Mouse (Mus musculus) heart, adult 18-20 months (tissue): ENCODE measurements around the gene Lamc3. TPM values are rescaled to one million over a fixed set of nuclear protein-coding genes. Genes with fewer than 3 reads are reported as not detected.
"Not testable (repeated sequence)": the region's sequence is repeated elsewhere in the genome, so short reads cannot be mapped to it uniquely, and the experiment has no call there.

Experiments
- DNase-seq, 2 experiments: peaks; one replicate each; pipeline ENCODE4 v3.0.0; 2021 to 2022; ENCODE audit warnings: mixed read lengths in 1 of 2
- total RNA-seq, 2 experiments: library from RNA; stranded (reverse); gene quantifications; 2 replicates each; pipeline ENCODE4 v1.2.3; 2021

Gene Lamc3
- total RNA-seq, 2 experiments from 2014 or later = 0.67 to 0.75 TPM

DNA sequence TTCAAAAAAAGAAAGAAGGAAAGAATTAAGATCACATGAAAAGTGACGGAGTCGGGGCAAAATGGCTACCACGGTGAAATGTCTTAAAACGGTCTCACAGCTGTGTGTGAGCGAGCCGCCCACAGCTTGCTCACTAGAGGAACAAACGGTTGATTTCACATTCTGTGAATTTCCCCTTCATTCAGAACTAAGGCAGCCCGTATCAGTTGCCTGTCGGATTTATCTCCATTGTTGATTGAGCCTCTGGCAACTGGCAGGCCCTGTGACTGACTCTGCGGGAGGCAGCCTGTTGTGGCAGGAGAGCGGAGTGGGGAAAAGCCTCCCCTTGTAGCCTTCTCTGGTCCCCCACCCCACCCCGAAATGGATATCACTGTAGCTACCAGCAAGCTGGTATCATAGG, 10.6 kb upstream of the Lamc3 start:
- DNase-seq = no peak

DNA sequence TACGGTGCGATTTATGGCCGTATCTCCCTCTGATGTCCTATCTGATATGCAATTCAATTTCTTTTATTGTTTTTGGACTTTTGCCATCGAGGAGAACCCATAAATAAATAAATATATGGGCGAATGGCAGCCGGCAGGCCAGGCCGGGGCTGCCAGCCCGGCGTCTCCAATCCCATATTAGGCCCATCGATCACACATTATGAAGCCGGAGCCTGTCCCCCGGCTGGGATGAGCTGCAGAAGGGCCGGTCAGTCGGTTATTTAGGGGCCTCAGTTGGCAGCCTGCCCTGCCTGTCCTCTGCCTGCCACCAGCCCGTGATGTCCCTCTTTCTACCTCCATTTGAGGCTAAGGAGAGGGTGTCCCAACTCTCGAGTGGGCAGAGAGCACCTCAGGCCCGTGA, 8.5 kb upstream of the Lamc3 start:
- DNase-seq = no peak

DNA sequence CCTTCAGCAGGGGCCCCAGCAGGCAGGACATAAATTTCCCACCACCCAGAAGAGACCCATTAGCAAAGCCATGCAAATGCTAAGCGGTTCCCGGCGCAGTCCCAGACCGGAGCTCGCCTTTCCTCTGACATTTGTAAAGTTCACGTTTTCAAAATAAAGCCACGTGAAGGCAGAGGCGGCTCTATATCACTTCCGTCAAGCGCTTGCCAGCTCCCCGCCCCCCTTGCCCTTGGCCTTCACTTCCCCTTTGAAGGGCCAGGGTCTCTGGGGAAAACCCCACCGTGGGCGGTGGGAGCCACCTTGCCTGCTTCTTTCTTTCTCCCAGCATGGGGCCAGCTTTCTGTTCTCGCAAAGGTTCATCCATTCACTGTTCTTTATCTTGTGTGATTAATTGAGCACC, 6.2 kb upstream of the Lamc3 start:
- DNase-seq = no peak

DNA sequence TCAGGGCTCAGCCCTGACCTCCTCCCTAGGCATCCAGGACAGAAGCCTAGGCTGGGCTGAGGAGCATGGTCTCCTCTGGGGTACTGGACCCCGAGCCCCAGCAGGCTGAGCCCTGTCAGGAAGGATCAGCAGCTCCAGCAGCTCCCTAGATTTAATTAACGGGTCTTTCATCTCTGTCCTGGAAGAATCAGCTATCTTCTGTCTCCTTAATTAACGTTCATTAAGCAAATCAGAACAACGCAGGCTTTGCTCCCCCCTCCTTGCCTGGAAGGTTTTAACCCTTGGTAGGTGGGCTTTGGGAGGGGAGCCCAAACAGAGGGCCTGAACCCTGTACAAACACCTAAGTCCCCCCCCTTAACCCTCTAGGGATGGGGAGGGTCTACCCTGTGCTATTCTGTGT, 4.0 kb upstream of the Lamc3 start:
- DNase-seq = no peak

DNA sequence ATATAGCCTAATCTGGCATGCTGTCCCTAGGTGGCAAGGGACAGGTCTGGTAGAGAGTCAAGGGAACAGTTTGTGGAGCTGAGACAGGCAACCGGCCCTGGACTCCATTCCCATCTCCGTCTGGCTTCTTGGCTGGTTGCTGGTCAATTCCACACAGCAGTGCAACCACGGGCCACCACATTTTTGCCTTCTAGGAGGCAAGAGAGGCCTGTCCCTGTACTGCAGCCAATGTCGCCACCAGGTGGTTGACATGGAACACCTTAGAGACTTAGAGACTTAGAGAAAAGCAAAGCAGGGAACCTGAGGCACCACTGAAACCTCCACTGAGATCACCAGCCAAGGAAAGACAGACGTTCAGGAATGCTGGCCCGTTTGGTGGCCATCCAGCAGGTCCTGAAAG, 2.3 kb upstream of the Lamc3 start:
- peak in 1 of 2 experiments; percentile 15 for DNase-seq

DNA sequence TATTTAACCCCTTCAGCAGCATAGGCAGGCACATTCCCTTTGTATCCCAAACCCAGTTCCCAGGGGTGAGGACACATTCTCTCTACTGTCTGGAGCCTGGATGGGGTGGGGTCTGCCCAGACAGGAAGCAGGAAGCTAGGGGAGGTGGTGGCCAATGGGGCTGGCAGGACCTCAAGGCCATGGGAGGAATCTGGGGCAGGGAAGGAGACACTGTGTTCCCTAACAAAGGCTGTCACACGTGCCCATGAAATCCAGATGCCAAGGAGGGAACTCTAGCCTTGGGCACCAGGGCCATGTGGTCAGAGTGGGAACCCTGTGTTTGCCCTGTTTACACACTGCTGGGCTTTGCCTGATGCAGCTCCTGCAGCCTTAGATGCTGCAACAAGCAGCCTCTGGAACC, 1.8 kb downstream of the Lamc3 start:
- DNase-seq = no peak

DNA sequence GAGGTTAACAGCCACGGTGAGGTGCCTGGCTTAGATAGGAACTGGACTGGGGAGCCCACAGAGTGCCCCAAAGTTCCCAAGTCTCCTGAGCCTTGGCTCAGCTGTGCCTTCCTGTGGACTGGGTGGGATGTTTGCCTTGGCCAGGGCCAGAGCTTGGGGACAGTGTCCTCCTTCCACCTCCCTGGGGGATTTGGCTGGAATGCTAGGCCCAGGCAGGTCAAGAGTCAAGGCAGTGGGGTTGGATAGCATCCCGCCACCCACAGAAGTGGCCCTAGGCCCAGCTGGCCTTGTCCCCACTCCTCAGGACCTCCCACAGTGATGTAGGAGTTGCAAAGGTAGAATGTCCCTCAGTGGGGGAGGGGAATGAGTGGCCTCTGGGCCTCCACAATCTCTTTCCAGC, 4.1 kb downstream of the Lamc3 start:
- peak in 1 of 2 experiments; percentile 28 for DNase-seq

DNA sequence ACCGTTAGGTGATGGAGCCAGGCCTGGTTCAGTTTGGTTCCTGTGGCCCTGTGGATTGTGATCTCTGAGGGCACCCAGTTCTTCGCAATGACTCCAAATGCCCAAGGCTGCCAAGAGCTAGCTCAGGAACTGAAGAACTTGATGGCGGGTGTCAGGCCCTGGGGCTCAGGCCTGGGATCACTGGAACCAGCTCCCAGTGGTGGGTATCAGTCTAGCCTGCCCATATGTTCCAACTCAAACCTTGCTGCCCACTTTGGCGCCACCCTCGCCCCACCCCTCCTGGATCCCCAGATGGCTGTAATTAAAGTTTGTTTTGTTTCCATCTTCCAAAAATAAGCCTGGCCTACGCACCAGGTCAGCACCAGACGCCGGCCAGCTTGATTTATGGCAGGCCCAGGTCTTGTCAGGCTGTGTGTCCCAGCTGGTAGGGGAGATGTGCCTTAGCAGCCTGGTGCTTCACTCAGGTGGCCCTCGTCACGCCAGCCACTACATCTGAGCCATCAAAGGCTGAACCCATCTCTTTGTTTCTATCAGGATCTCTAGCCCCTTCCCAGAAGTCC, 6.1 kb downstream of the Lamc3 start:
- no peak for DNase-seq

DNA sequence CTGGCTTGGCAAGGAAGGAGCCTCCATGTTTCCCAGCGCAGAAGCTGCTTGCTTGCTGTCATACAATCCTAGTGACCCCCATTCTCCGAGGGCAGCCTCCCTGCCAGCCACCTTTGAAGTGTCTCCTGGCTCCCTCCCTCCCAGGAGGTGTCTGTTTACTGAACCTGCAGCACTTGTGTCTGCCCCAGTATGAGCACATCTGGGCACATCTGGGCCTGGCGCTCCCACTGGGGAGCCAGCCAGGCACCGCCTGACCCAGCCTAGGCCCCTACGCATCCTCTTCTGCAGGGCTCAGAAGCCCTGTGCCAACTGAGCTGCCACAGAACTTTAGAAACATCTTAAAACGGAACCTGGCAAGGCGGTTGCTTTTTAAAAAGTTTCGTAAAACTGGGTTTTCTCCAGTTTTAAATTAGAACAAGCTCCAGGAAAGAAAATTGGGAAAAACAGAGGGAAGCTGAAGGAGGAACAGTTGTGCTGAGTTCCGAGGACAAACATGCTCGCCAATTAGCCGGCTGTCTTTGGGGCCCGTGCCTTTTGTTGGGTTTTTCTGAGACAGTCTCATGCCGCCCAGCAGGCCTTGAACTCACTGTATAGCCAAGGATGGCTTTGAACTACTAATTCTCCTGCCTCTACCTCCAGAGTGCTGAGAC, 7.3 kb downstream of the Lamc3 start:
- no peak for DNase-seq

DNA sequence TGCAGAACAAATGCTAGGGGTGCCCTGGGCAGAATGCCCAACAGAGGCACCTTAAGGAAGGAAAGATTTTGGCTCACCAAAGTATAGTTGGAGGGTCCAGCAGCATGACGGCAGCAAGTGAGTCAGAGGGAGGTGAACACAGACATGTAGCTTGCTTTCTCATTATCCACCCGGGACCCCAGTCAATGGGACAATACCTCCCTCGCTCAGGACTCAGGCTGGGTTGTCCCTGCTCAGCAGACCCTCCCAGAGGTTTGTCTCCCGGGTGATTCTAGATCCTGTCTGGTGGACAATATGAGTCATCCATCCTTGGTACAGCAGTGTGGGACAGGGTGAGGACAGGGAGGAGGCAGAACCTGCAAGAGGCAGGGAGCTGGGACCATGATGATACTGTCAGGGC, 13.8 kb downstream of the Lamc3 start:
- DNase-seq = no peak

DNA sequence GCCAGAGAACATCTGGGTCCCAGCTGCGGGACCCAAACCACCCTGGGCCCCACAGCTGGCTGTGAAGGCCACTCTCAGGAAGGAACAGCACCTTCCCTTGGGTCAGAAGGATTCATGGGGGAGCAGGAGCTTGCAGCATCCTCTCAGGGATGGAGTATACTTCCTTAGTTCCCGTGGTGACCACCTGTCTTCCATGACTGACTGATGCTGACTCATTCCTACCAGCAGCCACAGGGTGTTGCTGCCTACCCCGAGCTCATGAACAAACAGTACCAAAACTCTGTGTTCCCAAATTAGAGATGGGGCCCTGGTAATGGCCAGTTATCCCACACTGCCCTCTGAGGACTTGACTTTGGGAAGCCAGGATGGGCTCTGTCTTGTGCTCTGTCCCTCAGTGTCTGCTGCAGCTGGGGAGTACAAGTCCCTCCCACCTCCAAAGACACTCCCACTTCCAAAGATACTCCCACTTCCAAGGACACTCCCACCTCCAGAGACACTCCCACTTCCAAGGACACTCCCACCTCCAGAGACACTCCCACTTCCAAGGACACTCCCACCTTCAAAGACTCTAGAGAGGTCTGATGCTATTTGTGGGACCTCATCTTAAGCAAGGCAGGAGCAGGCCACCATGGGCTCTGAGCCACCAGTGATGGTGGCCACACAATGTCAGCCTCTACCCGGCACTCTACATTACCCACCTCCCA, 14.7 kb downstream of the Lamc3 start:
- no peak for DNase-seq

DNA sequence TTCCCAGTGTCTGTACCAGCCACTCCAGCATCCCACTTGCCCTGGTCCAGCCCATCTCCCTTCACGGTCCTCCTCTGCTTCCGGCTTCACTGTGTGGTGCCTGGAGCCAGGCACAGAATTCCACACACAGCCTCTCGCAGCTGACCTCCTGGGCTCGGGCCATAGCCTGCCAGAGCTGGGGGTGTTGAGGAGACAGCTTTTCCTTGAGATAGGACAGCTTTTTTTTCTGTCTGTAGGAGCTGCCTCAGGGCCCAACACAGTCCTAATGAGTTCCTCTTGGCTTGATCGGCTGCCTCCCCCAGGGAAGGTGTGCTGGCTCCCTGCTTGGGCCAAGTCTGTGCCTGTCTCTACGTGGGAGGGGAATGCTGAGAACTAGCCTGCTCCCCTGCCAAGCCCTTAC, 17.0 kb downstream of the Lamc3 start:
- peak; percentile 18 to 36 for DNase-seq

DNA sequence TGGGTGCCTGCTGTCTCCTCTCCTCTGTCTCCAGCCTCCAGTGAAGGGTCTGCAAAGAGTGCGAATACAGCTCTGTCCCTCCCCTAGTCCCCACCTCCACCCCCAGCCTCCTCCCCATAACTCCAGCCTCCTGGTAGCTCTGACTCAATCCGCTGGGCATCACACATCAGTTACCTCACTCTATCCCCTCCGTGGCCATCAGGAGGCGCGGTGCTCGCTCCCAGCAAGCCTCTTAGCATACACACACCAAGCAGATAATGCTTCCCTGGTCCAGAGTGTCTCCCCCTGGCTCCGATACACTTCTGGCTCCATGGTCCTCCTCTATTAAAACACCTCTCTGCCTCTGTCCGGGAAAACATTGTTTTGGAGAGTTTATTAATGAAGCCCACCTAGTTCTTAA, 17.5 kb downstream of the Lamc3 start:
- DNase-seq = no peak

DNA sequence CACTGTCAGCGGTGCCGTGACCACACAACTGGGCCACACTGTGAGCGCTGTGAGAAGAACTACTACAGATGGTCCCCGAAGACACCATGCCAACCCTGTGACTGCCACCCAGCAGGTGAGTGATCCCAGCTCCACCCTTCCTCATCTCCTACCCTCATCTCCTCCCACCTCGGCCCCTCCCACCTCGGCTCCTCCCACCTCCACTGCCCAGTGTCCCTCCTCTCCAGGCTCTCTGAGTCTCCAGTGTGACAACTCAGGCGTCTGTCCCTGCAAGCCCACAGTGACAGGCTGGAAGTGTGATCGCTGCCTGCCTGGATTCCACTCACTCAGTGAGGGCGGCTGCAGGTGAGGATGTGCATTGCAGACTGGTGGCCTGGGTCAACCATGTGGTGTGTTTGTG, 18.6 kb downstream of the Lamc3 start:
- no peak for DNase-seq

DNA sequence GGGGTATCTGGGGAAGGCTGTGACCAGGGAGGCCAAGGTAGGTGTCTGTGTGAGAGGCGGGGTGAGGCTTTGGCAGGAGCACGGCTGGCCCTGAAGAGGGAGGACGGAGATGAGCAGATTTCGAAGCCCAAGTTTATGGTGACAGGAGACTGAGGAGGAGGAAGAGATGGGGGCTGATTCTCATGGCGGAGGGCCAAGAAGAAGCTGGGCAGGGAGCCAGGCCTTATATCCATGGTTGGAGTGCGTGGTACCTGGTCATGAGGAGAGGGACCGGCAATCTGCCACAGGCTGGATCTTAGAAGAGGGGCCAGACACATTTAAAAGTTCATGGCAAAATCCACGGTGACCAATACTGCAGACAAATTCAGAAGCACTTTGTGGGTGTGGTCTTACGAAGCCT, 19.3 kb downstream of the Lamc3 start:
- no peak for DNase-seq

DNA sequence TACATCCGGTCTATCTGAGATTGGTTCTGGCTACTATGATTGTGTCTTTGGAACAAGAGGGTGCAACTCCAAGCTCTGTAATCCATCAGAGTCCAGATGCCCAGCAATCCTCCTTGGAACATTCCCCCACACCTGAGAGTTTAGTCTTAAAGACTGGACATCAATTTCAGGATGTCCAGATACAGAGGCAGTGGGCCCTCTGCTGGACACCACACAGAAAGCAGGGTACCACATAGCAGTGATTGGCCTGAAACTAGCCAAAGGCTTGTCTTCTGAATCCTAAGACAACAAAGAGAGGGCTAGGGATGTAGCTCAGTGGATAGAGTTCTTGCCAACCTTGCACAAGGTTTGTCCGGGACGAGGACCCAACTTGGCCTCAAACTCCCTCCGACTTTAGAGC, 25.5 kb downstream of the Lamc3 start:
- no peak for DNase-seq

DNA sequence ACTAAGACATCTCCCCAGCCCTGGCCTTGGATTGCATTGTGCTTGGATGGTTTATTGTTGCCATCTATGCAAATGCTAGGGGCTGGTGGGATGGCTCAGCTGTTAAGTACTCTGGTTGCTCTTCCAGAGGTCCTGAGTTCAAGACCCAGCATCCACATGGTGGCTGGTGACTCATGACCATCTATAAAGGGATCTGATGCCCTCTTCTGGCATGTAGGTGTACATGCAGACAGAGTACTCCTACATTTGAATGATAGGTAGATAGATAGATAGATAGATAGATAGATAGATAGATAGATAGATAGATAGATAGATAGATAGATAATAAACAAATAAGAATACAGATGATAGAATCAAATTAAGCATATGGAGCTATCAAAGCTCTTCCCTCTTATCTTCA, 27.1 kb downstream of the Lamc3 start:
- DNase-seq = not testable (repeated sequence)

DNA sequence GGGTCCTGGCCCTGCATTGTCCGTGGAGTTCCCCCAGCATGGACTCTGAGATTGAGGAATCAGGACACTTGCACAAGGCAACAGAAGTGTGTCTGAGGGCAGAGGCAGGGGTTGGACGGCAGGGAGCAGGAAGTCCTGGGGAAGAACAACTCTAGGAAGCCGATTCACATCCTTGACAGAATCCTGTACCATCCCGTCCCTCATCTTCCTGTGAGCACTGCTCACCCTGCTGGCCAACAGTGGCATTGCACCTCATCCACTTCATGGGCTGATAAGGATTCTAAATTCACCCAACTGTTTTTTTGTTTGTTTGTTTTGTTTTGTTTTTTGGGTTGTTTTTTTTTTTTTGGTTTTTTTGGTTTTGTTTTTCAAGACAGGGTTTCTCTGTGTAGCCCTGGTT, 28.0 kb downstream of the Lamc3 start:
- DNase-seq = peak; percentile 57 to 90

DNA sequence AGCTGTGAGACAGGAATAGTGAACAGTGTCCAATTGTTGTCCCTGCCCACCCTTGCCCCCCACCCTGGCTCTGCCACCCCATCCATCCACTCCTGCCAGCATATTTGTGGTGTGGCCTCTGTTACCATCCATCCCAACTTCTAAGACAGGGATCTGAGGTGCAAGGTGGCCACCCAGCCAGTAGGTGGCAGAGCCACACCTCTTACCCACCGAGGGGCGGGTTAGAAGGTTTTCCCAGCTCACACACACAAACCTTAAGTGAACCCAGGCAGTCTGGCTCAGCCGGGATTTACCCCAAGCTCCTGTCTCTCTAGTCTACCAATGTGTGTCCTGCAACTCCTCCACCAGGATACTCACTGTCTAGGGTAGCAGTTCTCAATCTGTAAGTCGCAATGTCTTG, 30.5 kb downstream of the Lamc3 start:
- DNase-seq = peak; percentile 28 to 31

DNA sequence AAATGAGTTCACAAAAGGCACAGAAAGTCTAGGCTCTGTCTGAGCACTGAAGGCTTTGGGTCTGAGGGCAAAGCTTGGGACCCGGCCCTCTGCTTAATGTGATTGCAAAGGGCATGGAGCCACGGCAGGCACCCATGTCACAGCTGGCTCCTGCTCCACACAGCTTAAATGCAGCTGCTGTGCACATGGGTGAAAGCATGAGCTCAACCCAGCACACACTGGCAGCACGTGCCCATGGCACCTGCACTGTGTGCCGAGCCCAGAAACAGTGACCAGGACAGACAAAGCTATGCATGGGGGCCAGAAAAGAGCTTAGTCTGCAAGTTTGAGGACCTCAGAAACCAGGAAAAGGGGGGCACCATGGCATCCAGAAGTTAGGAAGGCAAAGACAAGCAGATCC, 36.6 kb downstream of the Lamc3 start:
- no peak for DNase-seq

DNA sequence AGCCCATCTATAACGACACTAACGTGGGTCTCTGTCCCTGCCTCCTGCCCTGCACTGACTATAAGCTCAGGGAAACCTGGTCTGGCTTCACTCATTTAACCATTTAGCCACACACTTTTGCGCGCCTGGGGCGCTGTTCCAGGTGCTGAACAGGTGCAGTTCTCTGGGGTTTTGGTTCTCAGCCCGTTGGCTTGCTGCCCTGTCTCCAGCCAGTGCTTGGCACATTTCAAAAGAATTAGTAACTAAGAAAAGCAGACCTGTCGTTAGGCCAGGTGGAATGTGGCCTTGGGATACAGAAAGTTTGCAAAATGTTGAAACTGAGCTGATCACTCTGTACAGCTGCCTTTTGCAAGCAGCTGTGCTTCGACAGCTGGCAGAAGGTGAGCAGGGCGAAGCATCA, 37.7 kb downstream of the Lamc3 start:
- no peak for DNase-seq

DNA sequence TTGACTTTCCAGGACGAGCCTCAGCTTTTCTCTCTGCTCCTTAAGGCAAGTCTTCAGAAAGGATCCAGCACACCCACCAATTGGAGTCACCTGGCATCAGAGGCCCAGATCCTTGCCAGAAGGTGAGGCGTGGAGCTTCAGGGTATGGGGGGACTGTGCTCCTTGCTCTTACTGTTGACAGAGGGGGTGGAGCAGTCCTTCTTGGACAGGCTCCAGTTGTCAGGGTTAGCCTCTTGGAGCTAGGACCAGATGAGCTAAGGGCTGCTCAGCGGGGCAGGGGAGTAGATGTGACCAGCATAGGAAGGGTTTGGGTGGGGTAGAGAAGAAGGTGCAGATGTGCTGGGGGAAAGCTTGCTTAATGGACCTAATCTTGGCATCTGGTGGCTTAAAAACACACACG, 38.8 kb downstream of the Lamc3 start:
- DNase-seq = no peak

DNA sequence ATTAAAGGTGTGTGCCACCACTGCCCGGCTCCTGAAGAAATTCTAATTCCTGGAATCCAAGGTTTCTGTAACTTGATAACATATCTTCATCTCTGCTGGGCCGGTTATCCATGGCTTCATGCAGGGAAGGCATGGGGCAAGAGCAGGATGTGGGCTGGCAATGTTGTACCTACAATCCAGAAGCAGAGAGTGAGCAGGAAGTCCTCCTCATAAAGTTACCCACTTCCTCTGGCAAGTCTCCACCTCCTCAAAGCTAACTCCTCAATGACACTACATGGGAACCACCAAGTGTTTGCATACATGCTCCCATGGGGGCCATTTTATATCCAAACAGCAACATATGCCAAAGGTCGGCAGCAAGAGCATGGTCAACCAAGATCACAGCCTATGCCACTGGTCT, 42.6 kb downstream of the Lamc3 start:
- DNase-seq = no peak

DNA sequence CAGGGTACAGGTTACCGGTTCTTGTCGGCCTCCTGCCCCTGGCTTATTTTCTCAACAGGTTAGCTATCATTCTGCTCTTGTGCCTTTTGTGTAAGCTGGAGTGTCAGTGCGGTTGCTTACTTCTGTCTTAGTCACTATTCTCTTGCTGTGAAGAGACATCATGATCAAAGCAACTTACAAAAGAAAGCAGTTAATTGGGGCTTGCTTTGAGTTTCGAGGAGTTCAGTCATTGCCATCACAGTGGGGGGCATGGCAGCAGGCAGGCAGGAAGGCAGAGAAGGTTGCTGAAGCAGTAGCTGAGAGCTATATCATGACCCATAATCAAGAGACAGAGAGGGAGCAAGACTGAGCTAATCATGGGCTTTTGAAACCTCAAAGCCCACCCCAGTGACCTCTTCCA, 47.5 kb downstream of the Lamc3 start:
- no peak for DNase-seq
